Mouse (Mus musculus): ENCODE results near the gene Abcf1.
"Not testable (repeated sequence)": the region's sequence is repeated elsewhere in the genome, so short reads cannot be mapped to it uniquely, and the experiment has no call there.

Abcf1 gene

DNA sequence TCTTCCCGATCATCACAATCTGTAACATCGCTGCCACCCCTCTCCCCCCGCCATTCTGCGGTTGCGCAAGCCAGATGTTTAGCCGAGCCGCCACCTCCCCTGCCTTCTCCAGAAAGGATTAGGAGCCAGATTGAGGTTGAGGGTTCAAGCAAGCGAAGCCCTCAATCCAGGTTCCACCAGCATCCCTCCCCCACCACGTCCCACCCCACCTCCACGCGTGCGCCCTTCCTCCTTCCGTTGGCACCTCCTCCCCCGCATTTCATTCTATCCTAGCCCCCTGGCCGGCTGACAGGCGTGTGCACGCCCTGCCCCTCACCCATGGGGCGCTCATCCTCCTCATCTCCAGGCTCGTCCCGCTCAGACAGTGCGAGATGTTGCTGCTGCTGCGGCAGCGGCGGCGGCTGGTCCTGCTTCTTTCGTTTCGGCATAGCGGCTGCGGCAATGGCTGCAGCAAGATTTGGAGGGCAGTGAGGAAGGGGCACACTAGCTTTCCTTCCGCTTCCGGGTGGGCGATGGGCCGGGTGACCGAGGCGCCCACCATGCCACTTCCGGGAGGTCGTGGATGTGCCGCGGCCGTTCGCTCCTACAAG is 9.3 kb upstream of the Abcf1 start:
- DNase-seq (ENCODE audit: low spot score), result peak; percentile 87

- DNase-seq (ENCODE audit: low spot score), result no peak
Measured at GRCm38 (mm10) chr17:35972131-35972530, 2.6 kb upstream of the Abcf1 start.

DNA sequence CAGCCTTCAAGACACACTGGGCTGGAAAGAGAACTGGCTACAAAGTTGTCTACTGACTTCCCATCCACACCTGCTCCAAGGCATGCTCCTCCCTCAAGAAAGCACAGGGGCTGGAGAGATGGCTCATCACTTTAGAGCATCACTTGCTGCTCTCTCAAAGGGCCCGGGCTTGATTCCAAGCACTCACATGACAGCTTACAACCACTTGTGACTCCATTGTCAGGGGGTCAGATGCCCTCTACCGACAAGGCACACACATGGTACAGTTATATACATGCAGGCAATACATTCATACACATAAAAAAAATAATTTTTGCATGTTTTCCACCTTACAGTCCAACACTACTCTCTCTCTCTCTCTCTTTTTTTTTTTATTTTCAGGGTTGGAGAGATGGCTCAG is 1.9 kb downstream of the Abcf1 start:
- DNase-seq (ENCODE audit: low spot score), result no peak

- no peak for DNase-seq (ENCODE audit: low spot score)
Measured at GRCm38 (mm10) chr17:35963279-35963678, 6.3 kb downstream of the Abcf1 start.

DNA sequence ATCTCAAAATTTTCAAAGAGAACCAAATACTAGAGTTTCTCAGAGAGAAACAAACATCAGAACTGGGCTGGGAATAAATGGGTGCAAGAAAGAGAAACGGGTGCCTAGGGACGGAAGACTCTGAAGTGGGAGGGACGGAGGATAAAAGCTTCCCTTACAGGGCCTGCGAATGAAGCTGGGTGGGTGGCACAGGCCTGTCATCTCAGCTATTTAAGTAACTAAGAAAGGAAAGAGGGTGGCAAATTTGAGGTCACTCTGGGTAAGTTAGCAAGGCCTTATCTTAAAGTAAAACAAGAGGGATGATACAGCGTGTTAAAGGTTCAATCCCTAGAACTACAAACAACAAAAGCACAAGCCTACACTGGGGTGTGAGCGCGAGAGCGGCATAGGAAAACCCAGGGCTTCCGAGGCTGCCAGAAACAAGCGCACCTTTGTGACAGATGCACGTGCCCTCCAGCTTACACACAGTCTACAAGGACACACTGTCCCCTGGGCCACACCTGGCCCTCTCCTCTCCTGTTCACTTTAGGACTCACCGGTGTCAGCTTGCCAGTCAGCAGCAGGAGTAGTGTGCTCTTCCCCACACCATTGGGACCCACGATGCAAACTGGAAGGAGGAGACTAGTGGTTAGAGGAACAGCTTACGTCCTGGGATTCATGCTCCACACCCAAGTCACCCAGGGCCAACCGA is 10.9 kb downstream of the Abcf1 start:
- no peak for DNase-seq (ENCODE audit: low spot score)

GRCm38 (mm10) chr17:35954665-35955064 is 14.9 kb downstream of the Abcf1 start:
- DNase-seq (ENCODE audit: low spot score), result no peak

- DNase-seq (ENCODE audit: low spot score), result not testable (repeated sequence)
Measured at GRCm38 (mm10) chr17:35952559-35952958, 17.0 kb downstream of the Abcf1 start.

DNA sequence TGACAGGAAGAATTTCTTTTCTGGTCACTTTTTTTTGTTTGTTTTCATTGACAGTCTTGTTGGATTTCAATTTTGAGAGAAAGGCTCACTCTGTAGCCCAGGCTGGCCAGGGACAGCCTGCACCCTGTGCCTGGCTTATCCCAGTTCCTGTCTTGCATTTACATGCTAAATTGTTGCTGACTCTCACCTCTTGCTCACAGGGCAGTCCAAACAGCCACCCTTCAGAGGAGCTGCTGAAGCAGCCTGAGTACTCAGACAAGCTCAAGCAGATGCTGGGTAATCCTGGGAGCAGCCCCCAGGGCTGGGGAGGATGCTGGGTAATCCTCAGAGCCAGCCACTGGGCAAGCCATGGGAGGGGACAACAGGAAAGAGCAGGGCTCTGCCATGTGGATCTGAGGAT is 18.6 kb downstream of the Abcf1 start:
- not testable (repeated sequence) for DNase-seq (ENCODE audit: low spot score)

DNA sequence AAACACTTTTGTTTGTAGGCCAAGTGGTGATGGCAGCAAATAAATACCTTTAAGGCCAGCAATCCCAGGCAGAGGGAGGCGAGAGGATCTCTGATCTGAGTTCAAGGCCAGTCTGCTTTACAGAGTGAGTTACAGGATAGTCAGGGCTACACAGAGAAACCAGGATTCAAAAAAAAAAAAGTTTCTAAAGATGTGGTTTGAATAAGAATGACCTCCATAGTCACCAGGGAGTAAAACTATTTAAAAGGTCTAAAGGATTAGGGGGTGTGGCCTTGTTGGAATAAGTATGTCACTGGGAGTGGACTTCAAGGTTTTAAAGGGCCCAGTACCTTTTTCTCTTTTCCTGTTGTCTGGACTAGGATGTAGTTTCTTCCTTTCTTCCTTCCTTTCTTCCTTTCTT is 29.6 kb downstream of the Abcf1 start:
- no peak for DNase-seq (ENCODE audit: low spot score)

DNA sequence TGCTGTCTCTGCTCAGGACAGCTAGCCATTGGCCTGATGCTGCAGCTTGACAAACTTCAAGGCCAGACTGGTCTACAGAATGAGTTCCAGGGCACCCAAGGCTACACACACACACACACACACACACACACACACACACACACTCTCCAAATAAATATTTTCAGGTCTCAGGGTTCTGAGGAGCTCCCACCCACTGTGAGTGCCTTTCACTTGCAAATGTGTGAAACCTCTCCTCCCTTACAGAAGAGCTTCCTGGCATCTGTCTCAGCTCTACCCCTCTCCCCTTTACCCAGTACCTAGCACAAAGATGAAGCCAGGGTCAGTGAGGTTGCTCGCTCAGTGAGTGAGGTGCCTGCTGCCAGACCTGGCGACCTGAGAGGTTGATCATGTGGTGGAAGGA is 30.5 kb downstream of the Abcf1 start:
- no peak for DNase-seq (ENCODE audit: low spot score)

GRCm38 (mm10) chr17:35937700-35938348 is 31.7 kb downstream of the Abcf1 start:
- peak; percentile 83 for DNase-seq (ENCODE audit: low spot score)

GRCm38 (mm10) chr17:35935763-35936162 is 33.8 kb downstream of the Abcf1 start:
- DNase-seq (ENCODE audit: low spot score), result not testable (repeated sequence)

DNA sequence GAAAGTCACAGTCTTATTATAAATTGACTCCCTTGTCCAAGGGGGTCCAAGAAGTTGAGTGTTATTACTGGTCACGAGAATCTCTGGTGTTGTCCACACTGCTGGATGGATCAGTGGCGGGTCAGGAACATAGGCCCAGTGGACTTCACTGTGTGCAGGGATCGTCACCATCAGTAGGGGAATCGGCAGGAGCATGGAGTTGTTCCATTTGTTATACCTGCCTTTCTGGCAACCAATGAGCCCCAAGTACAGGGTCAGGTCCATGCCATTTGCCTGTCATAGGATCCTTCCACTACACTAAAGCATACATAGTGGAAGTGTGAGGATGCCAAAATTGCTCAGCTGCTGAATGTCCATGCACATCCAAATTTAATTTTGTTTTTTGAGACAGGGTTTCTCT is 37.0 kb downstream of the Abcf1 start:
- DNase-seq (ENCODE audit: low spot score), result no peak

- no peak for DNase-seq (ENCODE audit: low spot score)
Measured at GRCm38 (mm10) chr17:35930627-35931026, 38.9 kb downstream of the Abcf1 start.

DNA sequence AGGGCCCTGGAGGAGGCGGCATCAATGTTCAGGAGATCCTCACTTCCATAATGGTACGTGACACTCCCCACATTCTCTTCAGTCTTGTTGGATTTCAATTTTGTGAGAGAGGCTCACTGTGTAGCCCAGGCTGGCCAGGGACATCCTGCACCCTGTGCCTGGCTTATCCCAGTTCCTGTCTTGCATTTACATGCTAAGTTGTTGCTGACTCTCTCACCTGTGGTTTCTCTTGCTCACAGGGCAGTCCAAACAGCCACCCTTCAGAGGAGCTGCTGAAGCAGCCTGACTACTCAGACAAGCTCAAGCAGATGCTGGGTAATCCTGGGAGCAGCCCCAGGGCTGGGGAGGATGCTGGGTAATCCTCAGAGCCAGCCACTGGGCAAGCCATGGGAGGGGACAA is 40.0 kb downstream of the Abcf1 start:
- DNase-seq (ENCODE audit: low spot score), result no peak

DNA sequence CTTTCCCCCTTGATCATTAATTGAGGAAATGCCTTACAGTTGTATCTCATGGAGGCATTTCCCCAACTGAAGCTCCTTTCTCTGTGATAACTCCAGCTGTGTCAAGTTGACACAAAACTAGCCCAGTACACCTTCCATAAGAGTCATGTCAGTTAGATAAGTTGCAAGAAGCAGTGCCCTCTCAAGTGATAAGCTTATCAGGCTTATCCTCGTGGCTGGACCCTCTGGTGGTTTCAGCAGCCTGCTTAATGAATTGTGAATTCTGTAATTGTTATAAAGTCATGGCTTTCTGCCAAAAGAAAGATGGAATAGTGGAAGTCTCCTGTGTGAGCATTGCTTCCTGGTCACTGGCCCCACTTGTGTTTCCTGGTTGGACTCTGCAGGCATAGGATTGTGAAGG is 42.1 kb downstream of the Abcf1 start:
- DNase-seq (ENCODE audit: low spot score), result no peak

- no peak for DNase-seq (ENCODE audit: low spot score)
Measured at GRCm38 (mm10) chr17:35923281-35923680, 46.3 kb downstream of the Abcf1 start.

GRCm38 (mm10) chr17:35922566-35922965 is 47.0 kb downstream of the Abcf1 start:
- no peak for DNase-seq (ENCODE audit: low spot score)

DNA sequence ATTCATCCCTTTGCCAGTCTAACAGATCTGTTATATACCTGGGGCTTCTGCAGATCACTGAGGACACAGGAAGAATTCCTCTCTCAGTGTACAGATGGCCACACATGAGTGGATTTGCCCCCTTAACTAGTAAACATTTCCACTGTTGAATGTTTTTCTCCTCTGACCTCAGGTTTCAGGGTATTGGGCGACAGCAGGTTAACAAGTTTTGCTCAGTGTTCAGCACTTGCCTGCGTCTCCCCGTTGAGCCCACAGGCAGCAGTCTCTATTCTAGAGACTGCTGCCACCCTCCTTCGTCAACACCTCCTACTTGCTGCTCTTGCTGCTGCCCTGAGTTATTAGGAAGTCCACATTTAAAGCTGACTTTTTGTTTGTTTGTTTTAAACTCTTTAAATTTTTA is 47.9 kb downstream of the Abcf1 start:
- DNase-seq (ENCODE audit: low spot score), result no peak

- peak; percentile 74 for DNase-seq (ENCODE audit: low spot score)
Measured at GRCm38 (mm10) chr17:35920862-35921562, 48.5 kb downstream of the Abcf1 start.

GRCm38 (mm10) chr17:35920384-35920783 is 49.2 kb downstream of the Abcf1 start:
- no peak for DNase-seq (ENCODE audit: low spot score)

GRCm38 (mm10) chr17:35919864-35920301 is 49.7 kb downstream of the Abcf1 start:
- DNase-seq (ENCODE audit: low spot score), result no peak

Measured in retina, embryonic 14.5 days (tissue).